Mouse (Mus musculus) midbrain, postnatal 0 days (tissue): ENCODE measurements around the gene Tango2. TPM values are rescaled to one million over a fixed set of nuclear protein-coding genes. Genes with fewer than 3 reads are reported as not detected.

Source experiments
- ATAC-seq: fragments of 200-750 bp; cut with Nextera tagmentation; 2 replicates; pipeline ENCODE4 v1.8.0; 2017; ENCODE audit warnings: moderate number of reproducible peaks, mild to moderate bottlenecking, moderate TSS enrichment, moderate library complexity; ENCODE audit not compliant: low FRiP score
- DNase-seq: peaks from one replicate; pipeline ENCODE4 v3.0.0-alpha.2; 2015; ENCODE audit warnings: low spot score
- H3K27ac ChIP-seq: fragments of 300-500 bp; sonication (generic); 2 replicates; pipeline ENCODE4 v1.5.1; 2014; ENCODE audit warnings: low read depth, mild to moderate bottlenecking, low read length, mixed read lengths
- H3K27me3 ChIP-seq: fragments of 300-500 bp; sonication (generic); 2 replicates; pipeline ENCODE4 v1.6.1; 2014; ENCODE audit warnings: low read length, control low read depth, mixed read lengths; ENCODE audit not compliant: insufficient read depth
- H3K36me3 ChIP-seq: fragments of 300-500 bp; sonication (generic); 2 replicates; pipeline ENCODE4 v1.6.1; 2014; ENCODE audit warnings: low read length, control low read depth, mixed read lengths; ENCODE audit not compliant: insufficient read depth
- H3K4me1 ChIP-seq: fragments of 300-500 bp; sonication (generic); 2 replicates; pipeline ENCODE4 v1.6.1; 2014; ENCODE audit warnings: mild to moderate bottlenecking, control low read depth, antibody characterized with exemption, low read length, mixed read lengths; ENCODE audit not compliant: insufficient read depth
- H3K4me2 ChIP-seq: fragments of 300-500 bp; sonication (generic); 2 replicates; pipeline ENCODE4 v1.6.1; 2014; ENCODE audit warnings: low read depth, mild to moderate bottlenecking, low read length, mixed read lengths; ENCODE audit not compliant: poor library complexity, severe bottlenecking
- H3K4me3 ChIP-seq: fragments of 300-500 bp; sonication (generic); 2 replicates; pipeline ENCODE4 v1.5.1; 2014; ENCODE audit warnings: low read depth, mild to moderate bottlenecking, low read length, moderate library complexity
- H3K9ac ChIP-seq: fragments of 300-500 bp; sonication (generic); replicated peaks from 2 replicates; pipeline ENCODE4 v1.6.1; 2014; ENCODE audit warnings: mild to moderate bottlenecking, low read length, moderate library complexity, mixed read lengths; ENCODE audit not compliant: poor library complexity, severe bottlenecking
- H3K9me3 ChIP-seq: fragments of 300-500 bp; sonication (generic); 2 replicates; pipeline ENCODE4 v1.6.1; 2016; ENCODE audit warnings: low read length, control low read depth
- CTCF ChIP-seq: IDR thresholded peaks from 2 replicates; pipeline ENCODE4 v1.5.1; 2016; ENCODE audit warnings: antibody characterized with exemption, mild to moderate bottlenecking
- whole genome bisulfite sequencing: fragments of 180-500 bp; shearing (Covaris S2); extraction: QIAGEN DNeasy Blood & Tissue Kit; methylation state at CpG from one replicate; pipeline ENCODE4 v1.1.7; 2014; 5-methylcytosine and 5-hydroxymethylcytosine counted together
- polyA plus RNA-seq: library from polyadenylated mRNA; unstranded; fragments of >200 nt; fragmentation: Nextera tagmentation; extraction: Ambion mirVana; gene quantifications from 2 replicates; pipeline ENCODE4 v1.2.1, GENCODE M21; 2015
- total RNA-seq: library from RNA; depleted of rRNA; stranded (reverse); fragments of >200 nt; gene quantifications from 2 replicates; pipeline ENCODE4 v1.2.3, GENCODE M21; 2014

The Tango2 gene
- total and polyA plus RNA-seq, 2 experiments from 2014 or later, result 44.1 to 88.0 TPM

DNA sequence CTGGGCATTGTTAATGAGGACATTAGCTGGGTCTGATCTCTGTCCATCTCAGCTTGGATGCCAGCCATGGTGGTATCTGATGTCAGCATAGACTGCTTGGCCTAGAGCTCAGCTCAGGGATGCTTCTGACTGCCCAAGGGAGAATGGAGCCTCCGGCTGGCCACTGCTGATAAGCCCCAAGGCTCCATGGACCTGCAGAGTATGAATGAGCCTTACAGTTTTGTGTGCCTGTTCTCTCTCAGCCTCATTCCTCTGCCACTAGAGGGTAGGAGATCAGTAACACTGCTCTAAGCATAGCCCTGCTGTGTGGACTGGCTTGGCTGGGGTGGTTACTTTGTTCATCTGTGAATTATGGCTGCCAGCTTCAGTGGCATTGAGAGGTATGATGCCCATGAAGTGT lies 5.2 kb upstream of the Tango2 start:
- peaks cover 11% of the 10 kb centered on the region; the same call in 1 of the 2 replicates for H3K36me3 ChIP-seq
- WGBS, result 68% methylated on average over 1 of the region's 1 CpGs
- H3K4me2 ChIP-seq, result no peak overlapping the region
- TF ChIP-seq CTCF, result peak; percentile 44
- no peaks in the 10 kb centered on the region for H3K27me3 ChIP-seq
- DNase-seq (no peak), ATAC-seq (no peak)
- no peaks in the 10 kb centered on the region for H3K9me3 ChIP-seq
- peaks cover 9% of the 10 kb centered on the region; the same call in 1 of the 2 replicates for H3K4me1 ChIP-seq
- no peak overlapping the region for H3K4me3 ChIP-seq
- no peak overlapping the region for H3K9ac ChIP-seq
- H3K27ac ChIP-seq, result no peak overlapping the region

DNA sequence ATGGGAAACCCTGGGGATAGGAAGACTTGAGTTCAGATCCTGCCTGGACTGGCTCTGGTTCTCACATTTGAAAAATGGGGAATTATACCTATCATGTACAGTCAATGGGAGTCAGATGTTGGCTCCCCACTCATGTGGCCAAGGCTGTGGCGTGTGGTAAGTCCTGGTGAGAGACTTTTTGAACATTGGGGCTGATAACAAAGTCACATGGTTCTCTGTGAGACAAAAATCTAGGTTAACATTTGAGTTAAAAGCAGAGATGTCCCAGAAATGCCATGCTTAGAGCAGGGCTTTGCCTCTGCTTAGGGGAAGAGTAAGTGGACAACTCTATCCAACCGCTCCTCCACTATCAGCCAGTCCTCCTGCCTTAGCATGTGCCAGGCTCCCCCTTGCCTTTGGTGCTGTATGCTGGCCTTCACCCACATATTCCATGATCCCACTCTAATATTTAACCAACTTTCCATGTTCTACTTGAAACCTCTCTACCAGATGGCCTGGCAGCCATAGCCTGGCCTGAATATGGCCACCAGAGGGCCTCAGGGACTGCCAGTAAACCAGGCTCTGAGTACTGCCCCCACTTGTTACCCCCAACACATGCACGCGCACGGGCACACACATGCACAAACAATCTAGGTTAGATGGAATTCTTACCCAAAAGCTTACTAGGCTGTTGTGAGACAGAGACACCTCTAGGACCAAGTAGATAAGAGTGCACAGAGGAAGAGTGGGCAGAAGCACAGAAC lies 3.6 kb upstream of the Tango2 start:
- H3K4me1 ChIP-seq, result peaks cover 14% of the 10 kb centered on the region; the same call in 1 of the 2 replicates
- no peak overlapping the region for H3K4me2 ChIP-seq
- H3K27ac ChIP-seq, result no peak overlapping the region
- TF ChIP-seq CTCF, result peak; percentile 76
- no peak for ATAC-seq
- 56% methylated on average over 5 of the region's 5 CpGs for WGBS
- peaks cover 11% of the 10 kb centered on the region; the same call in 1 of the 2 replicates for H3K36me3 ChIP-seq
- no peaks in the 10 kb centered on the region for H3K27me3 ChIP-seq
- H3K4me3 ChIP-seq, result no peak overlapping the region
- H3K9me3 ChIP-seq, result no peaks in the 10 kb centered on the region
- peak; percentile 62 for DNase-seq
- H3K9ac ChIP-seq, result no peak overlapping the region

DNA sequence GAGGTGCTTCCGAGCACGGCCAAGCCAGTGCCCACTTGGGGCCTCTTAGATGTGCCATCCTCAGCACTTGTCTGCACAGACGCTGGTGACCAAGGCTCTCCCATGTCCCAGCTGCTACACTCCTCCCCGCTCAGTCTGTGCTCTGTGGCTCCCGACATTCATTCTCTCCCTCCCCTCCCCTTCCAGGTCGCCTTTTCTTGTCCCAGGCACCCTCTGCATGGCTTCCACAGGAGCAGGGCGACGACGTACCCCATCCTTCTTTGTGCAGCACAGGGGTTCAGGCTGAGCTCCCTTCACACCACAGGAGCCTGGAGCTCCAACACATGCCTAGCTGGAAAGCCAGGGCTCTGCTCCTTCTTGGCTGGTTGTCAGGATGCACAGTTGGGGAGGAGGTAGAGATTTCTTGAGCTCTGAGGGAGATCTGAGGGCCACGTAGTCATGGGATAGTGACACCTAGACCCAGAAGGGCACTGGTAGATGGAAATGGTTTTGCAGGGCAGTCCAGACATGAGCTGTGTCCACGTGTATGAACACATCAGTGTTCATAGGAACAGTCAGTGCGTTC lies 1.9 kb upstream of the Tango2 start:
- TF ChIP-seq CTCF, result no peak

DNA sequence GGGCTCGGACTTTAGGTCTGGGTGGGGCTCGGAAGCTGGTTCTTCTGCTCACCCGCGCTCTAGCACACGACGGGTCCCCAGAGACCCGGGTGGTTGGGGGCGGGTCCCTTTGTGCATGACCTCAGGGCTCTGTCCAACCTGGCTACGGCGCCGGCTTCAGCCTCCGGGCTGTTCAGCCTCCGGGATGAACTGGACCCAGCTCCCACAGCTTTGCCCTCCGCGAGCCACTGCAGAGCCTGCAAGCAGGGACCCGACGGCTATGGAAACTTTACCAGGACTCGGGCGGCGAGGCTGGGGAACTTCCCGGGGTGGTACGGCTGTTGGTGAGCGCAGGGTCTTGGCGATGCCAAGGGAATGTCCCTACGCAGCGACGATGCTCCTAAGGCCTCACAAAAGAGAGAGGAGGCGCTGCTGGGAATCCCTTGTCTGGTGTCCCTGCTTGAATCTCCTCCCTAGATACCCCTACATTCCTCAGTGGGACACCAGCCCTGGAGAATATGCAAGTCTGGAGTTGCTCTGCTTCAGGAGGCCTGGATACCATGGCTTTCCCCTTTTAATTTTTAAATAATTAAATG lies 785 bp upstream of the Tango2 start:
- peak; percentile 14; the same call in 1 of the 2 replicates for TF ChIP-seq CTCF
- Histone ChIP-seq H3K27me3 (no peaks in the 10 kb centered on the region), H3K9ac (peak overlapping the region; percentile 79), H3K4me3 (peak overlapping the region; percentile 70), H3K27ac (peak overlapping the region; percentile 39), H3K9me3 (no peaks in the 10 kb centered on the region), H3K4me2 (peak overlapping the region; percentile 71), H3K36me3 (peaks cover 10% of the 10 kb centered on the region; the same call in 1 of the 2 replicates), H3K4me1 (peaks cover 17% of the 10 kb centered on the region; the same call in 1 of the 2 replicates)
- DNase-seq, result peak; percentile 30
- peak; percentile 14 for ATAC-seq
- under 1% methylated on average over 28 of the region's 28 CpGs for WGBS

More for the DNA sequence above, 1.9 kb upstream of the Tango2 start:
- Histone ChIP-seq H3K27ac (no peak overlapping the region), H3K9me3 (no peaks in the 10 kb centered on the region), H3K4me1 (peaks cover 14% of the 10 kb centered on the region; the same call in 1 of the 2 replicates), H3K9ac (peak overlapping the region; percentile 2; the same call in 1 of the 2 replicates), H3K27me3 (no peaks in the 10 kb centered on the region), H3K4me3 (no peak overlapping the region), H3K36me3 (peaks cover 11% of the 10 kb centered on the region; the same call in 1 of the 2 replicates), H3K4me2 (peak overlapping the region; percentile 71)
- ATAC-seq (no peak), DNase-seq (no peak)
- WGBS, result 75% methylated on average over 12 of the region's 12 CpGs

DNA sequence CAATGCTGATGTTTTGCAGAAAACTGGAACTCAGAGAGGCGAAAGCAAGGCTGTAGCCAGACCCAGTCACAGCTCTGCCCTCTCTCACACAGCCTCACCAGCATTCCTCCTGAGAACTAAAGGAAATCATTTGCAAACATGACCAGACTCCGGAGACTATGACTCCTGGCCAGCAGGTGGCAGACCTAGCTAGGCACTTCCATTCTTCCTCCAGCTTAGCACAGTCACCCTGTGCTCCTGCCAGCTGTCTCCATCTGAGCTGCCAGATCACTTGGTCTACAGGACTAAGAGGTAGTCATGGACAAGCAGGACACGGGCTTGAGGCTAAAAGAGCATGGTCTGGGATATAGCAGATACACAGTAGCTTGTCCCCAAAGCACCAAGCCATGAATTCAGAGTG lies 2.7 kb downstream of the Tango2 start:
- H3K36me3 ChIP-seq, result no peaks in the 10 kb centered on the region
- no peaks in the 10 kb centered on the region for H3K27me3 ChIP-seq
- no peak overlapping the region for H3K4me3 ChIP-seq
- ATAC-seq, result peak; percentile 12; the same call in 1 of the 2 replicates
- no peak overlapping the region for H3K9ac ChIP-seq
- DNase-seq, result peak; percentile 93
- WGBS, result 5% methylated on average over 3 of the region's 3 CpGs
- H3K4me2 ChIP-seq, result no peak overlapping the region
- H3K27ac ChIP-seq, result peak overlapping the region; percentile 32; the same call in 1 of the 2 replicates
- TF ChIP-seq CTCF, result peak; percentile 95
- H3K9me3 ChIP-seq, result no peaks in the 10 kb centered on the region
- H3K4me1 ChIP-seq, result peaks cover 25% of the 10 kb centered on the region; the same call in 1 of the 2 replicates
